Mouse (Mus musculus): ENCODE results near the gene Kcna4. TPM values are rescaled to one million over a fixed set of nuclear protein-coding genes. Genes with fewer than 3 reads are reported as not detected.

The Kcna4 gene
- total and polyA plus RNA-seq, 3 experiments, result not detected

DNA sequence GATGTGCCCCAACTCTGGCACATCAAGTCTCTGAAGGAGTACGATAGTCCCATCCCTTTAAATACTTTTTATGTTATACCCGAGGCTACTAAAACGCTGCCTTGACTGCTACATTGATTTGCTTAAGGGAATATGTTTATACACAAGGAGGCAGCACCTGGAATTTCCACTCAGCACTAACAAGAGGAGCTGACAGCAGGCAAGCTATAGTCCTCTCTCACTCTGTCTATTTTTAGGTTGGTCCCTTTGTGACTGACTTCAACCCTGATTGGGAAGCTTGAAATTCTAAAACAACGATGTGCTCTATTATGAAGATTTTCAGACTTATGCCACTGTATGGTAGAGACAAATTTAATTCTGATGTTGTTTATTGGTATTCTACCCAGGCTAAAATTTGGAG lies 15.6 kb downstream of the Kcna4 start:
- dilution Hi-C loops (cut with MboI; ENCODE audit: extremely low pct_ligation_motif_present, extremely low pct_unique_long_range_greater_than_20kb, low sequenced_read_pairs), result no loop called here
- H3K9ac ChIP-seq (ENCODE audit: insufficient read depth, low read depth), result no peak overlapping the region
- DNase-seq (ENCODE audit: extremely low read depth), result no peak
- no peaks in the 10 kb centered on the region for H3K79me2 ChIP-seq (replicated peaks; ENCODE audit: control insufficient read depth, extremely low read depth, insufficient read depth, poor library complexity, severe bottlenecking)
- in situ Hi-C loops (cut with MboI; ENCODE audit: low pct_ligation_motif_present, low pct_unique_long_range_greater_than_20kb, low sequenced_read_pairs), result no loop called here
- peaks cover 31% of the 10 kb centered on the region for H3K9me3 ChIP-seq (replicated peaks; ENCODE audit: low read length)
- H3K27ac ChIP-seq (ENCODE audit: insufficient read depth, low read depth), result no peak overlapping the region
- no peak overlapping the region for H3K4me2 ChIP-seq (ENCODE audit: insufficient read depth, low read depth, poor library complexity, severe bottlenecking)
- H3K4me3 ChIP-seq (replicated peaks in 1 of 3; ENCODE audit: low read depth in 2 of 3, low read length in 2 of 3, poor library complexity in 1 of 3), result no peak overlapping the region
- H3K4me1 ChIP-seq (ENCODE audit: control insufficient read depth in 1 of 2, insufficient read depth in 2 of 2), result no peaks in the 10 kb centered on the region
- no peaks in the 10 kb centered on the region for H3K36me3 ChIP-seq (replicated peaks in 1 of 2; ENCODE audit: control insufficient read depth in 1 of 2, insufficient read depth in 1 of 2, low read length in 1 of 2)
- TF ChIP-seq NRF1 (IDR thresholded peaks at IDR 0.05; ENCODE audit: low read depth, low read length), result no peak
- TF ChIP-seq CHD1 (IDR thresholded peaks at IDR 0.05; ENCODE audit: low read depth, low read length), result no peak
- no peak for TF ChIP-seq HCFC1 (IDR thresholded peaks at IDR 0.05; ENCODE audit: low read depth, low read length)
- no peak for TF ChIP-seq TBP (conservative IDR thresholded peaks at IDR 0.05; ENCODE audit: low read depth, low read length)
- no peaks in the 10 kb centered on the region for H3K27me3 ChIP-seq (replicated peaks)

DNA sequence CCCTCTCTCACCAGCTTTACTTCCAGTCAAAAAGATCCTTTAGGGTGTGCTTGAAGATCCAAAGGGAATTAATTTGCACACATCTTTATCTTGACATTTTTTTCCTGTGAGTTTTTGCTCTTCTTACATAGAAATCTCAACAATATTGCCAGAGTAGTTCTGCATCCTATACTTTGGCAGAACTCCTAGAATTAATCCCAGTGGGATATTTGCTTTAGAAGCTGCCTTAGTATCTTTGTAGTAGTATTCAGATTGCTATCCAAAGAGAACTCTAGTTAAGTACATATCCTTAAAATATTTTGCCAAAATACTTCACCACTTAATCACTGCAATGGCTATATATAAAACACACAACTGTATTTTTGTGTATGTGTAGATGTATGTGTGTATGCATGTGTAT lies 28.2 kb downstream of the Kcna4 start:
- Histone ChIP-seq H3K79me2 (replicated peaks; ENCODE audit: control insufficient read depth, extremely low read depth, insufficient read depth, poor library complexity, severe bottlenecking) (no peaks in the 10 kb centered on the region), H3K36me3 (replicated peaks in 1 of 2; ENCODE audit: control insufficient read depth in 1 of 2, insufficient read depth in 1 of 2, low read length in 1 of 2) (no peaks in the 10 kb centered on the region), H3K4me2 (ENCODE audit: insufficient read depth, low read depth, poor library complexity, severe bottlenecking) (no peak overlapping the region), H3K4me3 (replicated peaks in 1 of 3; ENCODE audit: low read depth in 2 of 3, low read length in 2 of 3, poor library complexity in 1 of 3) (no peak overlapping the region), H3K9me3 (replicated peaks; ENCODE audit: low read length) (peaks cover 22% of the 10 kb centered on the region), H3K9ac (ENCODE audit: insufficient read depth, low read depth) (no peak overlapping the region), H3K27me3 (replicated peaks) (no peaks in the 10 kb centered on the region), H3K27ac (ENCODE audit: insufficient read depth, low read depth) (no peak overlapping the region), H3K4me1 (ENCODE audit: control insufficient read depth in 1 of 2, insufficient read depth in 2 of 2) (no peaks in the 10 kb centered on the region)
- in situ Hi-C loops (cut with MboI; ENCODE audit: low pct_ligation_motif_present, low pct_unique_long_range_greater_than_20kb, low sequenced_read_pairs), result no loop called here
- TF ChIP-seq E2F4 (IDR thresholded peaks at IDR 0.05; ENCODE audit: insufficient replicate concordance, low read depth, low read length), result no peak
- no peak for TF ChIP-seq MYC (IDR thresholded peaks at IDR 0.05; ENCODE audit: low read depth, low read length)
- TF ChIP-seq CHD1 (IDR thresholded peaks at IDR 0.05; ENCODE audit: low read depth, low read length), result no peak
- no peak for TF ChIP-seq CHD2 (IDR thresholded peaks at IDR 0.05; ENCODE audit: low read length)
- no peak for TF ChIP-seq CTCF (conservative IDR thresholded peaks at IDR 0.05 in 1 of 2, IDR thresholded peaks at IDR 0.05 in 1 of 2; ENCODE audit: low read depth in 2 of 2, low read length in 2 of 2)
- no peak for TF ChIP-seq NELFE (IDR thresholded peaks at IDR 0.05; ENCODE audit: low read depth, low read length)
- no peak for TF ChIP-seq POLR2A (IDR thresholded peaks at IDR 0.05; ENCODE audit: low read depth, low read length)
- no peak for TF ChIP-seq GABPA (IDR thresholded peaks at IDR 0.05; ENCODE audit: insufficient replicate concordance, low read depth, low read length)
- TF ChIP-seq EP300 (IDR thresholded peaks at IDR 0.05; ENCODE audit: low read length), result no peak
- TF ChIP-seq RCOR1 (conservative IDR thresholded peaks at IDR 0.05; ENCODE audit: low read depth, low read length), result no peak
- TF ChIP-seq MAFK (IDR thresholded peaks at IDR 0.05; ENCODE audit: insufficient replicate concordance, low read length), result no peak
- no peak for TF ChIP-seq BHLHE40 (IDR thresholded peaks at IDR 0.05; ENCODE audit: low read depth, low read length)
- no peak for TF ChIP-seq SIN3A (IDR thresholded peaks at IDR 0.05; ENCODE audit: low read length)
- no peak for TF ChIP-seq ZNF384 (IDR thresholded peaks at IDR 0.05; ENCODE audit: low read depth, low read length)
- TF ChIP-seq UBTF (IDR thresholded peaks at IDR 0.05; ENCODE audit: low read depth, low read length), result no peak
- TF ChIP-seq HCFC1 (IDR thresholded peaks at IDR 0.05; ENCODE audit: low read depth, low read length), result no peak
- no peak for TF ChIP-seq TBP (conservative IDR thresholded peaks at IDR 0.05; ENCODE audit: low read depth, low read length)
- no peak for DNase-seq (ENCODE audit: extremely low read depth)
- dilution Hi-C loops (cut with MboI; ENCODE audit: extremely low pct_ligation_motif_present, extremely low pct_unique_long_range_greater_than_20kb, low sequenced_read_pairs), result no loop called here
